26 mouse cellular contexts compared by ENCODE assay signal in the genomic region with DNA sequence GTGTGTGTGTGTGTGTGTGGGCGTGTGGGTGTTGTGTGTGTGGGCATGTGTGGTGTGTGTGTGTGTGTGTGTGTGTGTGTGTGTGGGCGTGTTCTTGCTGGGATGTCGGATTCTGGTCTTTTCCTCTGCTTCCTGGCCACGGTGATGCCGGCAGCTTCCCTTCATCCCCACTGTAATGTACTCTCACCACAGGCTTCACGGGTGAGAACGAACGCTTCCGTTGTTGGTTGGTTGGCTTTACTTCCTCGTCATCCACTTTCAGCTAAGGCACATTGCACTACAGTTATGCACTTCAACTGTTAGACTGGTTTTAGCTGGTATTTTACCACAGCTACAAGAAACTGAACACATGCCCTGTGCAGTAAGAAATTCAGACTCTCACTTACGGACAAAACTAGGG. TPM values are rescaled to one million over a fixed set of nuclear protein-coding genes. Genes with fewer than 3 reads are reported as not detected.
DNase-seq lines count a peak whose midpoint lies in the region; ATAC-seq lines count a peak whose summit lies in the region.
"Had no signal": no experiment of that assay in that cellular context is flagged by ENCODE, and none has a peak within 500 bp of the region (broad histone marks: within the 10 kb centered on the region; RNA-seq: fewer than 3 reads in every experiment).

No protein-coding gene starts in this region.

- H3K27ac ChIP-seq in forebrain, embryonic 14.5 days (ENCODE audit: low read depth, low read length) = no peak overlapping the region
- H3K27ac ChIP-seq: embryonic facial prominence, embryonic 12.5 days; embryonic facial prominence, embryonic 15.5 days; forebrain, embryonic 15.5 days; gastrocnemius, adult 2 months; heart, embryonic 10.5 days; heart, embryonic 13.5 days; hindbrain, embryonic 12.5 days; hindbrain, embryonic 15.5 days had no signal

- H3K4me1 ChIP-seq in forebrain, embryonic 14.5 days (ENCODE audit: control insufficient read depth, insufficient read depth, low read length) = no peaks in the 10 kb centered on the region
- H3K4me1 ChIP-seq: embryonic facial prominence, embryonic 12.5 days; embryonic facial prominence, embryonic 15.5 days; forebrain, embryonic 15.5 days; heart, embryonic 10.5 days; heart, embryonic 13.5 days; hindbrain, embryonic 12.5 days; hindbrain, embryonic 15.5 days had no signal

- H3K36me3 ChIP-seq in forebrain, embryonic 14.5 days (ENCODE audit: control insufficient read depth, insufficient read depth, low read length) = peaks cover 53% of the 10 kb centered on the region

- H3K4me3 ChIP-seq in forebrain, embryonic 14.5 days (ENCODE audit: low read depth, low read length) = no peak overlapping the region
- H3K4me3 ChIP-seq: embryonic facial prominence, embryonic 12.5 days; embryonic facial prominence, embryonic 15.5 days; forebrain, embryonic 15.5 days; gastrocnemius, adult 2 months; heart, embryonic 10.5 days; heart, embryonic 13.5 days; hindbrain, embryonic 12.5 days; hindbrain, embryonic 15.5 days had no signal

- 94% methylated on average over 11 of the region's 11 CpGs for WGBS in forebrain, embryonic 14.5 days

- ATAC-seq in common myeloid progenitor, adult 5-6 weeks (replicated peaks; ENCODE audit: low read depth, poor library complexity, severe bottlenecking) = peak; percentile 72
- peak; percentile 52 for ATAC-seq in granulocyte monocyte progenitor cell, adult 5-6 weeks (replicated peaks; ENCODE audit: poor library complexity, severe bottlenecking)
- ATAC-seq in megakaryocyte progenitor cell, adult 5-6 weeks (replicated peaks; ENCODE audit: poor library complexity) = peak; percentile 55
- ATAC-seq in neutrophil, adult 5-6 weeks (ENCODE audit: extremely low read depth, insufficient number of reproducible peaks, low FRiP score, poor library complexity, severe bottlenecking) = peak; percentile 33; the same call in 1 of the 2 replicates
- ATAC-seq in forebrain, embryonic 14.5 days = no peak
- ATAC-seq: CD4-positive, CD25-positive, alpha-beta regulatory T cell, adult 4 months; forebrain, embryonic 15.5 days had no signal

- no peaks in the 10 kb centered on the region for H3K27me3 ChIP-seq in forebrain, embryonic 14.5 days (replicated peaks; ENCODE audit: control insufficient read depth, insufficient read depth, low read length)
- H3K27me3 ChIP-seq: embryonic facial prominence, embryonic 12.5 days; embryonic facial prominence, embryonic 15.5 days; forebrain, embryonic 15.5 days; heart, embryonic 13.5 days; hindbrain, embryonic 12.5 days; hindbrain, embryonic 15.5 days had no signal

- DNase-seq in lung, adult 18-20 months = no peak
- no peak for DNase-seq in forebrain, embryonic 14.5 days (ENCODE audit: low spot score)
- DNase-seq in neural tube, embryonic 10.5 days (ENCODE audit: extremely low spot score, low spot score) = no peak
- DNase-seq: adrenal gland, adult 2 months; adrenal gland, postnatal 14 days; cerebellum, adult 11 months; cerebellum, adult 2 months; cerebellum, postnatal 10 days; cerebellum, postnatal 36 days; gastrocnemius, adult 2 months; gastrocnemius, postnatal 14 days; heart, adult 18-20 months; heart, postnatal 14 days; heart, postnatal 4 days had no signal

- H3K9ac ChIP-seq in forebrain, embryonic 14.5 days (ENCODE audit: low read length) = no peak overlapping the region
- H3K9ac ChIP-seq: embryonic facial prominence, embryonic 12.5 days; embryonic facial prominence, embryonic 15.5 days; forebrain, embryonic 15.5 days; heart, embryonic 13.5 days; hindbrain, embryonic 12.5 days; hindbrain, embryonic 15.5 days had no signal

- no peaks in the 10 kb centered on the region for H3K9me3 ChIP-seq in forebrain, embryonic 14.5 days (replicated peaks; ENCODE audit: control insufficient read depth, low read length)
- H3K9me3 ChIP-seq: embryonic facial prominence, embryonic 12.5 days; embryonic facial prominence, embryonic 15.5 days; forebrain, embryonic 15.5 days; heart, embryonic 10.5 days; heart, embryonic 13.5 days; hindbrain, embryonic 12.5 days; hindbrain, embryonic 15.5 days had no signal

- no peak overlapping the region for H3K4me2 ChIP-seq in forebrain, embryonic 14.5 days (ENCODE audit: low read length)
- H3K4me2 ChIP-seq: embryonic facial prominence, embryonic 12.5 days; embryonic facial prominence, embryonic 15.5 days; forebrain, embryonic 15.5 days; heart, embryonic 13.5 days; hindbrain, embryonic 12.5 days; hindbrain, embryonic 15.5 days had no signal

RNA-seq across cellular contexts. Expression of gene Cage1, which starts 25.8 kb away (rescaled TPM):
- total RNA-seq in common myeloid progenitor, adult 5-6 weeks (2017) = 2.5 and 3.7 TPM in 2 replicates
- total RNA-seq in granulocyte monocyte progenitor cell, adult 5-6 weeks (2014; fragmentation: Nextera tagmentation) = 0.62 and 3.0 TPM in 2 replicates
- total RNA-seq in granulocyte monocyte progenitor cell, adult 5-6 weeks (2017) = 0.98 and 2.2 TPM in 2 replicates
- total RNA-seq in megakaryocyte progenitor cell, adult 5-6 weeks (2015) = 0.44 and 1.1 TPM in 2 replicates
- 1.5 and 1.8 TPM in 2 replicates for total RNA-seq in megakaryocyte progenitor cell, adult 5-6 weeks (2017)
- total RNA-seq in neutrophil, adult 5-6 weeks (2017) = 4.5 and 4.9 TPM in 2 replicates
- polyA plus RNA-seq in forebrain, embryonic 14.5 days (2014; fragmentation: Nextera tagmentation; extraction: Ambion mirVana) = 1.3 and 1.8 TPM in 2 replicates

RNA-seq across cellular contexts. Expression of gene Riok1, which starts 25.9 kb away (rescaled TPM):
- total RNA-seq in common myeloid progenitor, adult 5-6 weeks (2017) = 107 and 121 TPM in 2 replicates
- total RNA-seq in granulocyte monocyte progenitor cell, adult 5-6 weeks (2014; fragmentation: Nextera tagmentation) = 41.5 and 43.2 TPM in 2 replicates
- 88.8 and 97.5 TPM in 2 replicates for total RNA-seq in granulocyte monocyte progenitor cell, adult 5-6 weeks (2017)
- 52.8 and 69.9 TPM in 2 replicates for total RNA-seq in megakaryocyte progenitor cell, adult 5-6 weeks (2015)
- total RNA-seq in megakaryocyte progenitor cell, adult 5-6 weeks (2017) = 91.1 and 120 TPM in 2 replicates
- 114 and 138 TPM in 2 replicates for total RNA-seq in neutrophil, adult 5-6 weeks (2017)
- polyA plus RNA-seq in forebrain, embryonic 14.5 days (2014; fragmentation: Nextera tagmentation; extraction: Ambion mirVana) = 40.4 and 42.2 TPM in 2 replicates
